Mouse (Mus musculus) testis, adult 2 months (tissue): ENCODE data around the gene Galnt7. TPM values are rescaled to one million over a fixed set of nuclear protein-coding genes. Genes with fewer than 3 reads are reported as not detected.
A peak's percentile ranks its signal among the peaks of the same experiment; 100 is the strongest.

ENCODE experiments used
- H3K27ac ChIP-seq: fragments of 200-500 bp; 2 replicates; pipeline ENCODE4 v1.5.1; 2012; ENCODE audit warnings: low read depth, low read length; ENCODE audit not compliant: control insufficient read depth, insufficient read depth
- H3K27me3 ChIP-seq: fragments of 200-500 bp; 2 replicates; pipeline ENCODE4 v1.6.1; 2012; ENCODE audit warnings: mild to moderate bottlenecking, low read length, moderate library complexity; ENCODE audit not compliant: control insufficient read depth, insufficient read depth
- H3K36me3 ChIP-seq: fragments of 200-500 bp; 2 replicates; pipeline ENCODE4 v1.6.1; 2012; ENCODE audit warnings: mild to moderate bottlenecking, low read length; ENCODE audit not compliant: control insufficient read depth, insufficient read depth
- H3K4me1 ChIP-seq: fragments of 200-500 bp; 2 replicates; pipeline ENCODE4 v1.6.1; 2012; ENCODE audit warnings: low read length; ENCODE audit not compliant: control insufficient read depth, insufficient read depth
- H3K4me3 ChIP-seq: fragments of 200-500 bp; 2 replicates; pipeline ENCODE4 v1.5.1; 2012; ENCODE audit warnings: low read depth, mild to moderate bottlenecking, low read length, moderate library complexity, mixed read lengths; ENCODE audit not compliant: control insufficient read depth
- CTCF ChIP-seq: fragments of 200-500 bp; IDR thresholded peaks from 2 replicates; pipeline ENCODE4 v1.5.1; 2012; ENCODE audit warnings: low read depth, mild to moderate bottlenecking, inconsistent platforms, low read length, moderate library complexity; ENCODE audit not compliant: control insufficient read depth, insufficient read depth, insufficient replicate concordance
- POLR2A ChIP-seq: fragments of 200-500 bp; IDR thresholded peaks from 2 replicates; pipeline ENCODE4 v1.6.1; 2012; ENCODE audit warnings: low read depth, mild to moderate bottlenecking, inconsistent platforms, low read length, moderate library complexity; ENCODE audit not compliant: control insufficient read depth
- polyA plus RNA-seq: library from polyadenylated mRNA; depleted of rRNA; stranded (reverse); fragments of >200 nt; gene quantifications from 2 replicates; pipeline ENCODE4 v1.2.3, GENCODE M21; 2012

Gene Galnt7
- polyA plus RNA-seq, 1 experiment, result 4.9 TPM

DNA sequence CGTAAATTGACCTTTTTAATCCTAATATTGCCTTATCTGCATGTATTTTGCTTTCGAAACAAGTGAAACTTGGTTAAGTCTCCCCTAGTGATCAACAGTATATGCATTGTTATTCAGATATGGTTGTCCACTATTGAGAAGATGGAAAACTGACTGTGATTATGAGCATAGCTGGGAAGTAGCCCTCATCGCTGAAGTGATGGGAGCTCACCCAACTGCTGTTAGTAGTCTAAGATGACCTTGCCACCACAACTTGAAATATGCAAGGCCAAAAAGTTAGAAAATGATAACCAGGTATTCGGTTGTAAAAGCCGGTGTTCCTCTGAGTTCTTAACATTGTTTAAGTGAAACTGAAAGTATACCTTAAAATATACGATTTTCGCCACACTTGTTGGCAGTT is 1.3 kb upstream of the Galnt7 start:
- TF ChIP-seq POLR2A (no peak), CTCF (no peak)
- no peaks in the 10 kb centered on the region for H3K27me3 ChIP-seq
- H3K36me3 ChIP-seq, result no peaks in the 10 kb centered on the region; the same call in 1 of the 2 replicates
- no peak overlapping the region for H3K27ac ChIP-seq
- H3K4me3 ChIP-seq, result peak overlapping the region; percentile 21; the same call in 1 of the 2 replicates
- peaks cover 4% of the 10 kb centered on the region for H3K4me1 ChIP-seq

DNA sequence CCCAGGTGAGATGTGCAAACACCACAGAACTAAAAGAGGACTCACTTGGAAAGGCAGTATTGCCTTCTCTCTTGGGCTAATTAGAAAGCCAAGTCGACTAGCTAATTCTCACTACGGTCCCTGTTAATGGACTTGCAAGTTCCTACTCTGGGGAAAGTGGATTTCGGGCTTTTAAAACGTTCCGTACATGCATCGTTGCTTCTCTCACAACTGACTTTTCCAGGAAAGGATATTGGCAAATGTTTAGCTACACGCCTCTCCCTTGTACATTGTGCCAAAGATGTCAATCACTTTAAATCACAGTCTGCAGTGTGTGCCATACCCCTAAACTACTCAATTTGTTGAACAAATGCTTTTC is 915 bp upstream of the Galnt7 start:
- Histone ChIP-seq H3K27ac (no peak overlapping the region), H3K4me3 (peak overlapping the region; percentile 75; the same call in 1 of the 2 replicates)
- TF ChIP-seq CTCF (no peak), POLR2A (no peak)

DNA sequence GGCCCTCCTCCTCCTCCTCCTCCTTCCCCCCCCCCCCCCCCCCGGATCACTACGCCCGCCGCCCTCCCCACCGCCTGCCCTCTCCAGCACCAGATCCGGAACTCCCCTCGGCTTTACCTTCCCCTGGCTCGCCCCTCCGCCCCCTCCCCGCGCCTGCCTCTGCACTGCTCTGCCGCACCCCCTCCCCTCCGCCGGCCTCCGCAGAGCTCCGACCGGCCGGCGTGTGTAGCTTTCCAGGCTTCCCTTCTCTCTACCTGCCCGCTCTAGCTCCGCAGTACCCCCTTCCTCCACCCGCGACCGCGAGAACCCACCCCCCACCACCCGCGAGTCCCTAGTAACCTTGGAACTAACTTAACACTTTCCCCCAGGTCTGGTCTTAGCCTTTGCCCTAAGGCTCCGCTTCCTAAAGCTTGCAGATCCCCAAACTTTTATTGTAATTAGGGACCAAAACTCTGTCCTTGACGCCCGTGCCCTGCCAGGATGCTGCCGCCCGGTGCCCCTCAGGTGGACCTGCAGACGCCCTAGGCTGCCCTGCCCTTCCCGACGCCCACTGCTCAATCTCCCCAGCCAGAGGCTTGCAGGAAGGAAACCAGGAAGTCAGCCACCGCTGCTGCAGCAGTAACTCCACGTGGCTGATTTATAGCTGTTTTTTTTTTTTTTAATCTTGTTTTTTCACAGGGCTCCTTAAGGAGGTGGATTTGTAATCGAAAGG is 380 bp upstream of the Galnt7 start:
- TF ChIP-seq CTCF (no peak), POLR2A (0 out of 2 replicates have a peak, but pooled peaks have one; percentile 25)
- H3K4me3 ChIP-seq, result peak overlapping the region; percentile 75
- no peaks in the 10 kb centered on the region; the same call in 1 of the 2 replicates for H3K36me3 ChIP-seq
- no peaks in the 10 kb centered on the region for H3K27me3 ChIP-seq
- H3K27ac ChIP-seq, result no peak overlapping the region
- peaks cover 4% of the 10 kb centered on the region for H3K4me1 ChIP-seq

More for the DNA sequence above, 915 bp upstream of the Galnt7 start:
- Histone ChIP-seq H3K4me1 (peaks cover 4% of the 10 kb centered on the region), H3K36me3 (no peaks in the 10 kb centered on the region; the same call in 1 of the 2 replicates), H3K27me3 (no peaks in the 10 kb centered on the region)

DNA sequence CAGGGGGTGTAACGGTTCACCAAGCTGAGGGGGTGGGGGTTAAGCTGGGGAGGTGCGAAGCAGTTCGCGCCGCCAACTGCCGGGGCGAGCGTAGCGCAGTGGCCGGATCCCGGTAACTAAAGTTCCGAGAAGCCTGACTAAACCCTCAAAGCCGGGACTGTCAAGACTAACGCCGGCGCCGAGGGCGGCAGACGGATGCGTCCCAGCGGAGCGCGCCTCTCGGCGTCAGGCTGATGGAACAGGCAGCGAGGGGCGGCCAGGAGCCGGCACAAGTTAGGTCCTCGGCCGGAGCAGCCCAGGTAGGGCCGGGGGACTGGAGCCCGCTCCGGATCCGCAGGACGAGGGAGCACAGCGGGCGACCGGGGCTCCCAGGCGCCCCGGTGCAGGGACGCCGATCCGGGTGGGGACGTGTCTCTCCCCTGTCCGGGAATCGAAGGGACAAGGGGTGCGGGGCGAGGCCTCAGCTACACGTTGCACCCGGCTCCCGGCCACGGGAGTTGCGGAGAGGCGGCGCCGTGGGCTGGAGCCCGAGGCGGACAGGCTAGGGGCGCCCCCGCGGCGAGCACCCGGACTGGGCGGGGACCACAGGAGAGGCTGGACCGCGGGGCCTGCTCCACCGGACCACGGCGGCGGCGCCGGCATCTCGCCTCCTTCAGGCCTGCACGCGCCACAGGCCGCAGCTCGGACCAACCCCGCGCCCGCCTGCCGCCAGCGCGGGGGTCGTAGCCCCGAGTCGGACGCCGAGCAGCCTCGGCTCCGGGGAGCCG is 960 bp downstream of the Galnt7 start:
- no peaks in the 10 kb centered on the region for H3K27me3 ChIP-seq
- peak overlapping the region; percentile 95 for H3K4me3 ChIP-seq
- H3K36me3 ChIP-seq, result no peaks in the 10 kb centered on the region; the same call in 1 of the 2 replicates
- peak overlapping the region; percentile 94 for H3K27ac ChIP-seq
- TF ChIP-seq POLR2A, result peak; percentile 64
- TF ChIP-seq CTCF, result no peak
- H3K4me1 ChIP-seq, result peaks cover 4% of the 10 kb centered on the region

DNA sequence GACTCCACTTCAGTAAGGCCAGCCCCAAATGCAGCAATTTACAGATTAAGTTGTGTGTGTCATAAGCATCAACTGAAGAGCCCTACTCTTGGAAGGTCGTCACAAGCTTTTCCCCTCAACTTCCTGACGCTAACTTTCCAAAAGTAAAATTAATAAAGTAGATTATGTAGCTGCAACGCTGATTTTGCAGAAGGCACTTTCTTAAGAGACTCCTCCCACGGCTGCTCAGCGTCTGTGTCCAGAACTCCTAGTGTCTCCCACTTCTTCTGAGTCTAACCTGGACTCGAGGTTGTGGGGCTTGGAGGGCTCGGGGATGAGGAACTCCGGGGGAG is 1.5 kb downstream of the Galnt7 start:
- Histone ChIP-seq H3K36me3 (no peaks in the 10 kb centered on the region; the same call in 1 of the 2 replicates), H3K4me1 (peaks cover 4% of the 10 kb centered on the region), H3K27me3 (no peaks in the 10 kb centered on the region), H3K27ac (peak overlapping the region; percentile 94), H3K4me3 (peak overlapping the region; percentile 95)
- TF ChIP-seq POLR2A, result no peak

DNA sequence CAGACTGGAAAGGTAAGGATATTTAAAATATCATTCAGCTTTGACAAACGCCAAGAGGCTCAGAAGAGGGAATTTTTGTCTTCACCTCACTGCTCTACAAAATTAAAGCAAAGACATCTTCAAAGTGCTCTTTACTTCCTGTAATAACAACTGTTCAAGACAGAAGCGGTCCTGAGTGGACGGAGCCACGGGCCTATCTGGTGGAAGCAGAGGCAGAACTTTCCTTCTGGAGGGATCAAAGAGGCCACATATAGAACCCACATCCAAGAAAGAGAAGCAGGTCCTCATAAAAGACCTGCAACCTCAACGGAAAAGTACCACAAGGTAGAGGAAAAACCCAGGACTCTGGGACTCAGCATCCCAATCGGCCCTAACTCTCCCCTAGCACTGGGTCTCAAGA is 2.6 kb downstream of the Galnt7 start:
- TF ChIP-seq CTCF, result no peak
- TF ChIP-seq POLR2A, result no peak
- H3K4me3 ChIP-seq, result peak overlapping the region; percentile 34

DNA sequence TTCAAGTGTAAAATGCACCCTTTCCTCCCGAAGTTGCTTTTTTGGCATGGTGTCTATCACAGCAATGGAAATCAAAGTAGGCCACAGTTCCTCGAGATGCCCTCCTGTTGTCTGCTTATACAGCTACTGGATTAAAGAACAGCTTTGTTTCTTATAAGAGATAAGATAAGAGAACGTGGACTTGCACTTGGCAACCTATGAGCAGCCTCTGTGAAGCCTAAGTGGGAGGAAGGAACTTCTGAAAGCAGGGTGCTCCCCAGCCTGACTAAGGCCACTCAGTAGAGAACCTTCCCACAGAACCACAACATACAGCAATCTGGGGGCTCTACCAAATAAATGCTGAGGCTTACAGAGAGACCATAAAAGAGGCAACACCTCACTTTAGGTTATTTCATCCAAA is 5.3 kb downstream of the Galnt7 start:
- Histone ChIP-seq H3K4me3 (no peak overlapping the region), H3K27ac (no peak overlapping the region), H3K4me1 (peaks cover 4% of the 10 kb centered on the region), H3K36me3 (no peaks in the 10 kb centered on the region), H3K27me3 (no peaks in the 10 kb centered on the region)
- TF ChIP-seq CTCF (no peak), POLR2A (no peak)

More for the DNA sequence above, 2.6 kb downstream of the Galnt7 start:
- Histone ChIP-seq H3K27me3 (no peaks in the 10 kb centered on the region), H3K4me1 (peaks cover 4% of the 10 kb centered on the region), H3K27ac (no peak overlapping the region; the same call in 1 of the 2 replicates), H3K36me3 (no peaks in the 10 kb centered on the region; the same call in 1 of the 2 replicates)
